Mouse (Mus musculus): ENCODE measurements around the gene Retreg3. TPM values are rescaled to one million over a fixed set of nuclear protein-coding genes. Genes with fewer than 3 reads are reported as not detected.
"Not testable (repeated sequence)": the region's sequence is repeated elsewhere in the genome, so short reads cannot be mapped to it uniquely, and the experiment has no call there.

Retreg3 gene
- total RNA-seq (2022) = 10 to 100 TPM; 26.5 to 31.2 (median 29.0) TPM

DNA sequence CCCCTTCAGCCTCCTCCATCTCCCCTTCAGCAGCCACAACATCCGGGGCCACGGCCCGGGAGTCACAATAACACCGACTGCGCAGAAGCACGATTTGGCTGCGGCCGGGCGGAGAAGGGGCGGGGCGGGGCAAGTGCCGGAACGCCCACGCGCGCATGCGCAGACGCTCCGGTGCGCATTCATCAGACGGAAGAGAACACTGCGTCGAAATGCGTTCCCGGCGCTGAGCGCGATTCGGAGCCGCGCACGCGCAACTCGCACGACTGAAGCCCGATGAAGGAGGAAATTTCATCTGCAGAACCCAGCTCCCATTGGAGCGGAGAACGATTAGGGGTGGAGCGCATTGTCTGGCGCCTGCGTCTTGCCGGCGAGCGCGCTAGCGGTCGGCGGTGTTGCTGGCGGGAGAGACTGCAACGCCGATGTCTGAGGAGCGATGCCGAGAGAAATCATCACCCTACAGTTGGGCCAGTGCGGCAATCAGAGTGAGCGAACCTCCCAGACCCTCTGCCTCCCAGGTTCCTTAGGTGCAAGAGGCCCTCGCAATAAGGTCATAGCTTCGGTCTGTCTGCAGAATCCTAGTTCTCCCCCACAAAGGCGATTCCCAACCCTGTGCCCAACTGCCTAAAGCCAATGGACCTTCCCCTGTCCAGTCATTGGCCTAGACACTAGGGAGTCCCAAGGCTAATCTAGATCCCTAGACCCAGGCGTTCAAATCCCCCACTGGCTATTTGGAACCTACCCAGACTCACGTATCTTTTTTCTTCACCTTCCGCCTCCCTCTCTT, at the start of gene Retreg3, which contains the start of gene Tubg1:
Retreg3 (minus strand) TSS at position 133 of the 784 bp plus-strand sequence.
Tubg1 (plus strand) TSS at position 178 of the 784 bp plus-strand sequence.
- peak; percentile 98 for DNase-seq (ENCODE audit: low spot score)

DNA sequence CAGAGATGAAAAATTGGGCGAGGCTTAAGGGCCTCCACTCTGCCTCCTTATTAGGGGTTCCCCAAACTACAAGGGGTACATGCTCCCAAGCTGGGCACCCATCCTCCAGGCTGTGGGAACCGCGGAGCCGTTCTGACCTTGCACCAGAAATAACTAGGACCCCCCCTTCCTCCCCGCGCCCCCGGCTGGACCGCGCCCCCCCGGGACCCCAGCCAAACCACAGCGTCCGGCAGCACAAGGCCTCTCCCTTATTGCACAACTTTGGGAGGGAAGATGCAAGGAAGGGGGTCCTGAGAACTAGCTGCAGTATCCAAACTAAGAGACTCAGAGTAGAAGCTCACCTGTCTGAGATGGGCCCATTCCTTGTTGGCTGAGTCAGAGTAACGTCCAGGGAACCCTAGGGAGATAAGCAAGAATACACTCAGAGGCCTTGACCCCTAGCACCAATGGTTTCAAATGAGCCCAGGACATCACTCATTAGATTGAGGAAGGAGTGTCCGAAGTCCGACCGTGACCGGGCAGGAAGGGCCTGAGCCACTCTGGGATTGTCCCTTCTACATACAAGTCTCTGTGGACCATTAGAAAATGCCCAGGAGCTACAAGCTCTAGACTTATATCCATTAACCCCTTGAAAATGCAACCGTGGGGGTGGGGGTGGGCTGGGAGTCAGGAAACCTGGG, 48.7 kb upstream of the Retreg3 start:
- no peak for DNase-seq (ENCODE audit: low spot score)

- no peak for DNase-seq (ENCODE audit: low spot score)
These were observed 48.2 kb upstream of the Retreg3 start for GRCm38 (mm10) chr11:101167963-101168300.

DNA sequence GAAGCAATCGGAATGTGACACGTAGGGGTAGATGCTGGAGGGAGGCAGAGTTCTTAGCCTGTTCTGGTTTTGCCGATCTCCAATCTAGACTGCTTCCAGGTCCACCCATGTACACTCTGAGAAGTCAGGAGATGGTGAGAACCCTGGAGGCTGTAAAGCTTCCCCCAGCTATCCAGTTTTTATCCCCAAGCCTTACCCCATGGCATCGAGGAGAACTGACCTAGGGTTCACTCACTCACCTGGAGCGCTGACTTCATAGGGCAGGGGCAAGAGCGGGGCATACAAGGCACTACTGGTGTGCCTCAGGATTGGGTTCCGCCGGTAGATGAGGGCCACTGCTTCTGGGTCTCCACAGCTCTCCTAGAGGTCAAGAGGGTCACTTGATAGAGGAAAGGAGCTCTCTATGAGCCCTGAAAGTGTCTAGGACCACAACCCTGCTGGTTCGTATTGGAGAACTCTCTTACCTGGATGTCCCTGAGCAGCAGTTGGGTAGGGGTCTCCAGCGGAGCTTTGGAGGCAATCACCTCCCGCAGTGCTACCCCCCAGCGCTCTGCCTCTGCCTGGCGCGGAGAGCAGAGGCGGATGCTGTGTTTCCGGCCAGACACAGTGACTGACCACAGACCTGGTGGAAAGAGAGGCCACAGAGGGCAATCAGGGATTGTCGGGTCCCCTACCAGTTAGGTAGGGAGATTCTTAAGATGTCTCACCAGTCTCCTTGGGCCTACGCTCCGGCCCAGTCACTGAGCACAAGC, 47.7 kb upstream of the Retreg3 start:
- no peak for DNase-seq (ENCODE audit: low spot score)

- no peak for DNase-seq (ENCODE audit: low spot score)
These were observed 46.7 kb upstream of the Retreg3 start for GRCm38 (mm10) chr11:101166357-101166756.

- no peak for DNase-seq (ENCODE audit: low spot score)
These were observed 45.2 kb upstream of the Retreg3 start for GRCm38 (mm10) chr11:101164677-101165580.

DNA sequence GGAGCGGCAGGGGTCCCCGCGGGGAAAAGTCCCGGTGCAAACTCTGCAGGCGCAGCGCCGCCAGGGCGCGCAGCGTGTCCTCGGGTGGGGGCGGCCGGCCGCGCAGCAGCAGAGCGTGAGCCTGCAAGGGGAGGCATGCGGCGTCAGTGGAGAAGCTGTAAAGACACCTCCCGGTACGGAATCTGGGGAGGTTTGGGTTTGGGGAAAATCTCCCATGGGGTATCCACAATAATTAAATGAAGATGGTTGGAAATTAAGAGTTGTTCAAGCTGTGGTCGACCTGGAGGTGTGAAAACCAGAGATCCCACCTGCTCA, 44.6 kb upstream of the Retreg3 start:
- no peak for DNase-seq (ENCODE audit: low spot score)

DNA sequence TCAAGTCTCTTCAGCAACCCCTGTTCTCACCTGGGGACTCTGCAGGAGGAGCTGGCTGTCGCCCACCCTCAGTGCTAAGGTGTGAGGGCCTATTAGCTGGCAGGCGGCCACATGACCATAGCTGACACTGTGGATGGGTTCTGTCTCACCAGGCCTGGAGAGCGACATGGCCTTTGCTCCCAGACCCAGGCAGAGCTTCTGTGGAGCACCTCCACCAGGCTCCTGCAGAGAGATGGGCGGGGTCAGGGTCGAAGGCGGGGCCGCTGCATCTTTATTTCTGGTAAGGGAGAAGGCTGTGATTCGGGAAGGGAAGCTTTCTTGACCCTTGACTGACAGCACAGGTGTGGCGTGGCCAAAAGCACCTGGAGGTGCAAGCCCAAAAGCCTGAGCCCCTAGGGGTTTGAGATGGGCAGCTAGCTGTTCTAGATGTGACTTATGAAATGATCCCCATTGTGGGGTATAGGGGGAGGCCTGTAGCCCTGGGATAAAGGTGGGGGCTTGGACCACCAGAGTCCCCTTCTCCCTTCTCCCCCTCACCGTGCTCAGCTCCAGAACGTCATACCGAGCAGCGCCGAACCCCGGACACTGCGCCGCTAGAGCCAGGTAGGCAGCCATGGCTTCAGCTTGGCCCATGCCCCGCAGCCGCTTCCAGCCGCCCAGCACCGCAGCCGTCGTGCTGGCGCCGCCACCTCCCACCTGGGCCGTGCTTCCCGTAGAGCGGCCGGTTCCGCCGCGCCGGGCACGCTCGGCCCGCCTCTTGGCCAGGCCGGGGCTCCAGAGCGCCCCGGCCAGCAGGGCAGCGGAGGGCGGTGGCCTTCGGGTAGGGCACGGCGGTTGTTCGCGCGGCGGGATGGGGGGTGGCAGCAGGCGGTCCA, 44.0 kb upstream of the Retreg3 start:
- DNase-seq (ENCODE audit: low spot score) = no peak

DNA sequence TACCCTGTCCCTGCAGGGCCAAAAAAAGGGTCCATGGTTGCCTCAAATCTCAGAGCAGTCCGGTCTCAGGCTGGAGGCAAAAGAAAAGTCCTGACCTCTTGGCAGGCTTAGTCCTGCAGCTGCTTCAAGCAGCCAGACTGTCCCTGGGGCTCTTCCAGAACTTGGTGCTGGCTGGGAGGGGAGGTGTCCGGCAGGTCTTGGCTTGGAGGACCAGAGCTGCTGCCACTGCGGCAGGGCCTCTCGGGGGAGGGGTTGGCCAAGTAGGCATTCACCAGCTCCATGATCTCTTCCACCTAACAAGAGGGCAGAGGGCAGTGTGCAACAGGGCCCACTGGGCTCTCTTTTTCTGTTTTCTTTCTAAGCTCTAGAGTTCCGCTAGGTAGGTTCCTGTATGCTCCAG, 43.1 kb upstream of the Retreg3 start:
- DNase-seq (ENCODE audit: low spot score) = peak; percentile 81

DNA sequence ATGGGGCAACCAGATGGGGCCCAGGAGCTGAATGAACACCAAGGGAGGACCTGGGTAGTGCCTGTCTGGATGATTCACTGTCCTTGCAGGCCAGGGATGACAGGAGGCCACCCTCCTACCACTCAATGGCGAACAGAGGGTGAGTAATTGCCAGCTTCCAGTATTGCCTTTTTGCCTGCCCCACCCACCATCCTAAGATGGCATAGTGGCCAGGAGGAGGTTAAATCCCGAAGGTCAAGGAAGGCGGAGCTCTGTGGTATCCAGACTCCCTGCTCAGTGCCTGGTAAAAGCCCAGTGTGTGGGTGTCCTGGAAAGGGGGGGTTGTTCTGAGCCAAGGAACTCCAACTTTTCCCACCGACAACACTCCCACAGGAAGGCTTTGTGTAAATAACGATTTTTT, 42.6 kb upstream of the Retreg3 start:
- no peak for DNase-seq (ENCODE audit: low spot score)

GRCm38 (mm10) chr11:101161551-101161950, 41.9 kb upstream of the Retreg3 start:
- no peak for DNase-seq (ENCODE audit: low spot score)

GRCm38 (mm10) chr11:101160981-101161505, 41.4 kb upstream of the Retreg3 start:
- not testable (repeated sequence) for DNase-seq (ENCODE audit: low spot score)

DNA sequence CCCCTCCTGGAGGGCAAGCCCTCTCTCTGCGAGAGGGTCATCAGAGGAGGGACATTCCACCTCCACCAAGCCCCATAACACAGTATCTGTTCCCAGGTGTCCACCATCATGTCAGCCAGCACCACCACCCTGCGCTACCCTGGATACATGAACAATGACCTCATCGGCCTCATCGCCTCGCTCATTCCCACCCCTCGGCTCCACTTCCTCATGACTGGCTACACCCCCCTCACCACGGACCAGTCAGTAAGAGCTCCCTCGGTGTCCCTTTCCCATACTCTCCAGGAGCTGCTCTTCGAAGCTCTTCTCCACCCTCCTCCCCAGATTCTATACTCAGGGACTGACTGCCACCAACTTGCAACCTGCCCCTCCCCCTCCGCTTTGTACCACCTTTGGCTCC, 40.5 kb upstream of the Retreg3 start:
- DNase-seq (ENCODE audit: low spot score) = not testable (repeated sequence)

DNA sequence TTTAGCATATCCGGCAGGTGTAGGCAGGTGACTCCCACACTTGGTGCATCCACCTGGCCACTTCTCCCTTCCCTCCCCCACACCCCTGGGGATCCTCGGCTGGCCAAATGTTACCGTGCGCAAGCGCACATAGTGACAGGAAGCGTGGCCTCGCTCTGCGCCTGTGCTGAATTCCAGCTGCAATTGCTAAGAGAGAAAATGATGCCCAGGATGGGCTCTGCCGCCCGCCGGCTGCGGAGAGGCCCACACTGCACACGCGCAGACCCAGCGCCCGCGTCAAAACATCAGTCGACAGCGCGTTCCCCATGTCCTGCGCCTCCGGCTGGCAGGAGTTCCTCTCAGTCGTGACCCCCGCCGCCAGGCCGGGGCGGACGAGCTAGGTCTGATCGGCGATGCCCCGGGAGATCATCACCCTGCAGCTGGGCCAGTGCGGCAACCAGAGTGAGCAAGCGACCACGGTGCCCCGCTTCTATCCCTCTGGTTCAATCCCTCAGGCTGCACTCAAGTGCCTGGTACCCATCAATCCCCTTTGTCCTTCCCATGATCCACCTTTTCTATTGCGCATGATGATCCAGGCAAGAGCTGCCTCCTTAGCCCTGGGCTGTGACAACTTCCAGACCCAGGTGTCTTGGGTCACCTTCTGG, 36.2 kb upstream of the Retreg3 start, which contains the start of gene Tubg2:
Tubg2 (plus strand) TSS at position 180 of the 644 bp plus-strand sequence.
- DNase-seq (ENCODE audit: low spot score) = no peak

DNA sequence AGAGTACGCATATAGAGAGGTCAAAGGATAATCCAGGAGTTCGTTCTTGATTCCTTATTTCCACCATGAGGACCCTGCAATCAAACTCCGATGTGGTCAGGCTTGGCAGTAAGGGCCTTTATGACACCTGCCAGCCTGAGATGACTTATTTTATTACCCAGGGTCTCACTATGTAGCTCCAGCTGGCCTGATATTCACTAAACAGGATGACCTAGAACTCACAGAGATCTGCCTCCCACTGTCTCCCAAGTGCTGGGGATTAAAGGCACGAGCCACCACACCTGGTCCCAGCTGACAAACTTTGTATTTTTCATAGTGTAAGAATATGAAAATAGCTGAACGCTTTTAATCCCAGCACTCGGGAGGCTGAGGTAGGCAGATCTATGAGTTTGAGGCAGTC, 35.5 kb upstream of the Retreg3 start:
- no peak for DNase-seq (ENCODE audit: low spot score)

DNA sequence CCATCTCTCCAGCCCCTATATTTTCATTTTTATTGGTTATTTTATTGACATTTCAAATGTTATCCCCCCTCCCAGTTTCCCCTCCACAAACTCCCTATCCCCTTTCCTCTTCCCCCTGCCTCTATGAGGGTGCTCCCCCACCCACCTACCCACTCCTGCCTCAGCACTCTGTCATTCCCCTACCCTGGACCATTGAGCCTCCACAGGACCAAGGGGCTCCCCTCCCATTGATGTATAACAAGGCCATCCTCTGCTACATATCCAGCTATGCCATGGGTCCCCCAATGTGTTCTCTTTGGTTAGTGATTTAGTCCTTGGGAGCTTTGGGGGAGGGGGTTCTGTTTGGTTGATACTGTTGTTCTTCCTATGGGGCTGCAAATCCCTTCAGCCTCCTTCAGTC, 35.0 kb upstream of the Retreg3 start:
- no peak for DNase-seq (ENCODE audit: low spot score)

- DNase-seq (ENCODE audit: low spot score) = no peak
These were observed 33.1 kb upstream of the Retreg3 start for GRCm38 (mm10) chr11:101152825-101153224.

DNA sequence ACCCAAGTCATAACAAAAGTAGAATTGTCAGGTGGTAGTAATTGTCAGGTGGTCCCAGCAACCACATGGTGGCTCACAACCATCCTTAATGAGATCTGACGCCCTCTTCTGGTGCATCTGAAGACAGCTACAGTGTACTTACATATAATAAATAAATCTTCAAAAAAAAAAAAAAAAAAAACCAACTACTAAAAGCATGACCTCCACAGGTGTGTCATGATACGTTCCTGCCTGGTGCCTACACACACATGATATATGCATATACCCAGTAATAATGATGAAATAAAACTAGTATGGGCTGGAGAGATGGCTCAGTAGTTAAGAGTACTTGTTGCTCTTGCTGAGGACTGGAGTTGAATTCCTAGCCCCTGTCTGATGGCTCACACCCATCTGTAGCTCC, 31.4 kb upstream of the Retreg3 start:
- DNase-seq (ENCODE audit: low spot score) = no peak

Measured in heart, adult 8-10 months (tissue).